Mouse (Mus musculus) naive thymus-derived CD4-positive, alpha-beta T cell, adult 2 months (primary cell): ENCODE data around the gene Kcnc3.

Experiments used
- DNase-seq: peaks from one replicate; pipeline ENCODE4 v3.0.0-alpha.2; 2011; ENCODE audit warnings: low read depth

Gene Kcnc3

GRCm38 (mm10) chr7:44590402-44591347 lies at the start of gene Kcnc3:
Kcnc3 (plus strand) TSS chr7:44590664.
- DNase-seq: peak; percentile 44

GRCm38 (mm10) chr7:44542555-44542954 lies 47.9 kb upstream of the Kcnc3 start:
- no peak for DNase-seq

- DNase-seq: no peak
Measured at GRCm38 (mm10) chr7:44543071-44543470, 47.4 kb upstream of the Kcnc3 start.

DNA sequence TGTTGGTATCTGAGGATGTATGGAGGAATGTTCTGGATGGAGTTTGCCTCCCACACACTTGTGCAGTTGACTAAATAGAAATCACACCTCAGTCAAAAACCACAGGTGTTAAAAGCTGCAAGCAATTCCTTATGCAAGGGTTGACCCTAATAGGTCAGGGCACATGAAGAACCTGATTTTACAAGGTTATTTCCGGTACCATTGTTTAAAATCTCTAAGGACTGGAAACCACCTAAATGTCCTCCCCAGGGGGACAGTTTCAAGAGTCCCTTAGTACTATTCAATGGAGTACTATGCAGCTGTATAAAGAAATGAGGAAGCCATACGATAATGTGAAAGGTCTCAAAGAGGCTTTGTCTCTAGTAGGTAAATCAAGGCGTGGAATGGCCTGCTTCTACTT lies 44.2 kb upstream of the Kcnc3 start:
- no peak for DNase-seq

DNA sequence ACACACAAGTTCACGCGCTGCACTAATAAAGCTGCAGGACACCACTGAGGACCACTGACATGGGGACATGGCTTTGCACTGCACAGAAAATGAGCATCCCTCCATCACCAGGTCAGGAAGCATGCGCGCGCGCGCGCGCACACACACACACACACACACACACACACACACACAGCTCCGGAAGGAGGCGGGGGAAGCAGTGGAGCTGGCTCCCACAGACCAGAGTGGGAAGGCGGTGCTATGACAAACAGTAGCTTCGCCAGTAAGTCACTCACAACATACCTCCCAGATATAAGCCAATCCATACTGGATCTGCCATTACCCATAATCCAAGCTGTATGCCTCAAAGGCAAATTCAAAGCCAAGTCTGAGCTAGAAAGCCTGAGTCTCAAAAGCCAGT lies 43.4 kb upstream of the Kcnc3 start:
- DNase-seq: peak; percentile 51

DNA sequence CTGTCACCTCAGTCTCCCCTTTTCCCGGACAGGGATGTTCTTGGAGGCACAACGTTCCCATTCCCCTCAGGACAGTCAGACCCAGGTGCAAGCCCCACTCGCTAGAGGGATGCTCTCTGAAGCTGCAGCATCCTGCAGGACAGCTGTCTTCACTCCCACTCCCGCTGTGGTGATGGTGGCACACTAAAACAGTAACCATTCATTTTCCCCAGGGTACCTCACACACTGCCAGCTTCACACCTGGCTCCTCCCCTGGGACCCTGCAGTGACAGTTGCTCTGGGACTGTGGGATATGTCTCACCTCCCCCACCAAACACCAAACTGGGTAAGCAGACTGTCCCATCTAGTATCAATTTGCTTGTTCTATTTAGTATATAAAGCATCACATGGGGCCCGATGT lies 42.7 kb upstream of the Kcnc3 start:
- peak; percentile 17 for DNase-seq

- DNase-seq: peak; percentile 100
Measured at GRCm38 (mm10) chr7:44548497-44549087, 41.9 kb upstream of the Kcnc3 start, which contains the start of gene Pold1. Pold1 (minus strand) TSS chr7:44548849.

- DNase-seq: peak; percentile 27
Measured at GRCm38 (mm10) chr7:44549621-44550408, 40.6 kb upstream of the Kcnc3 start.

DNA sequence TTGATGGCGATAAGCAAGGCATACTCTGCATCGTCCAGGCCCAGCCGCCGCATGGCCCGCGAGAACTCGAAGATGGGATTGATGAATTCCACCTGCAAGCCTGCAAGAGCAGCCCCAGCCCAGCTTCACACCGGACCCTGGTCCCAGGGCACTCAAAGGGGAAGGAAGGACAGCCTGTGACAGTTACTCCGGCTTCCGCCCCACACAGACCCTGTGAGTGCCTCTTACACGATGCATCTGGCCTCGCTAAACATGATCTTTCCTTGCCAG lies 40.1 kb upstream of the Kcnc3 start:
- peak; percentile 16 for DNase-seq

- no peak for DNase-seq
Measured at GRCm38 (mm10) chr7:44551301-44551700, 39.2 kb upstream of the Kcnc3 start.

- DNase-seq: no peak
Measured at GRCm38 (mm10) chr7:44551731-44552130, 38.7 kb upstream of the Kcnc3 start.

GRCm38 (mm10) chr7:44552141-44552908 lies 38.1 kb upstream of the Kcnc3 start:
- no peak for DNase-seq

DNA sequence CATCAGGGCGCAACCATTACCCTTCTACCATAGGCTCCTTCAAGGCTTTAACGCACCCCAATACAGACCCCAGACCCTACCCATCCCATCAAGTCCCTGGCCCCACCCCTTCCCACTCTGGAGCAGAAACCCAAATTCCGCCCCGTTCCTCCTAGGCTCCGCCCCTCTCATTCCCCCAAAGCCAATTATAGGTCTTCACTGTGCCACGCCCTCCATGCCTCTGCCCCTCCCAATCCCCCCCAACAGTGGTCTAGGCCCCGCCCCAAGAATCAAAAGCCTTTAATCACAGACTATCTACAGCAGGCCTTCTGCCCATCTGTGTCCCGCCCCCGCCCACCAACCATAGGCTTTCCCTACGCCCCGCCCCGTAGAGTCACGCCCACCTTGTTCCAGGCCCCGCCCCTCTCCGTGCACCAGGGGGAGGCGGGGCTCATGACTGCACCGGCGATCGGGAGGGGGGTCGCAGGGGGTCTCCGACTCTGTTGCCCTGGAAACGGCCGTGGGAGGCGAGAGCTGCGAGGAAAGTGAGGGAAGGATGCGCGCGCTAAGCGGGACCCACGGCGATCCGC lies 37.2 kb upstream of the Kcnc3 start:
- DNase-seq: peak; percentile 81

- peak; percentile 97 for DNase-seq
Measured at GRCm38 (mm10) chr7:44553826-44554225, 36.6 kb upstream of the Kcnc3 start, which contains the start of gene Nr1h2. Nr1h2 (minus strand) TSS chr7:44553951.

DNA sequence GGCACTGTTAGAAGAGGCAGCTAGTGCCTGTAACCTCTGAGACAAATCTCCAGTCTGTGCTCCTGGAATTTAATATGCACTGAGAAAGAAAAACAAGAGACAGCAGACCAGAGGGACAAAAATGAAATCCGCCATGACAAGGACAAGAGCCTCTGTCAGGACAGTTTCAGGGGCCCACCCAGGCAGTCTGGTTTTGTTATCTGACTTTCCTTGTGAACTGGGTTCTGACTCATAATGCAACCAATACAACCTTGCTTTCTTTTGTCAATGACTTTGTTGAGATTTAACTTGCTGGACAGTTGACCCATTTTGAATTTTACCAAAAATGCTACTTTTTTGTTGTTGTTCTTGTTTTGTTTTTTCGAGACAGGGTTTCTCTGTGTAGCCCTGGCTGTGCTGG lies 32.8 kb upstream of the Kcnc3 start:
- DNase-seq: no peak

DNA sequence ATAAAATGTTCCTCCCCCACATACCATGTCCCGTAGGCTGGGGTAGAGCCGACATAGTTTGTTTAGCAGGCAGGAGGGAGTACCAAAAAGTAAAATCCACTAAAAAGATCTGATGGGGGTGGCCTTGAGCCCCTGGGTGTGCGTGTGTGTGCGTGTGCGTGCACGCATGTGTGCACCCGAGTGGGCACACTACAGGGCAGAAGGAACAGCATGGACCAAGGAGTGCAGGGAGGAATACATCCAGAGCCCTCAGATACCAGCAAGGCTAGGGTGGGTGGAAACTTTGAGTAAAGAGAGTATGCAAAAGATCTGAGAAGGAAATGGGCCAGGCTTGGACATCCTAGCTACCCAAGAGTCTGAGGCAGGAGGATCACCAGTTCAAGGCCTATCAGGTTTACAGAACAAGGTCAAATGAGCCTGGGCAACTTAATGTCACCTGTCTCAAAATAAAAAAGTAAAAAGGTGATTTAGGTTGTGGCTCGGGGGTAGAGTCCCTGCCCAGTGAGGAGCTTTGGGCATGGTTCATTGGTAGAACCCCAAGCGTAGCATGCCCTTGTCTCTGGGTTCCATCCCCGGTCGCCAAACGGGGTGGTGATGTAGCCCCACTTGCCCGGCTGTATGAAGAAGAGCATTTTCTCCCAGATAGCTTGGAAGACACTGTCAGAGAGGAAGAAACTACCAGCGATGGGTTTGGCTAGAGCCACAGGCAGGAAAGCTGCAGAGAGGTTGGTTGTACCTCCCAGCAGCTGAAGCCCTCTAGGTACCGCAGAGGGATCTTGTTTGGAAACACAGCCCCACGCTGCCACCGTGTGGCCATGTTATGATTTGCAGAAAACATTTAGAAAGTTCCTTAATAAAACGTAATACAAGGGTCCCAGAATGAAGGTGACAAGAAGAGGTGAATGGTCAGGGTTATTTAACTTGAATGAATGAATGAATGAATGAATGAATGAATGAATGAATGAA lies 29.7 kb upstream of the Kcnc3 start:
- peak; percentile 91 for DNase-seq

- no peak for DNase-seq
Measured at GRCm38 (mm10) chr7:44563284-44563683, 27.2 kb upstream of the Kcnc3 start.

DNA sequence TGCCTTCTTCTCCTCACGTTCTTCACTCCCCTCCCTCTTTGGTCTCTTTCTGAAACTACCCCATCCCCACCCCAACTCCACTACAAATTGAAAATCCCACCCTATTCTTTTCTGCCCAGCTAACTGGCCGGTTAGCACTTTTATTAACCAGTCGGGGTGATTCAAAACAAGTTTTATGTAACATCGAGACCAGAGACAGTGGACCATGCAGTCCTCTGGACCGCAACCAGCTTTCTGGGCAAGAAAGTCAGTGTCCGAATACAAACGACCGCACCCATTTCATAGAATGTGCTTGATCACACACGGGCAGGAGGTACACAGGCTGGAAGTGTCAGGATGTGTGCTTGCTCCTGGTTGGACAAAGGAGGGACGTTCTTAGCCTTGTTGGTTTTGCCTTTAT lies 26.0 kb upstream of the Kcnc3 start:
- no peak for DNase-seq

DNA sequence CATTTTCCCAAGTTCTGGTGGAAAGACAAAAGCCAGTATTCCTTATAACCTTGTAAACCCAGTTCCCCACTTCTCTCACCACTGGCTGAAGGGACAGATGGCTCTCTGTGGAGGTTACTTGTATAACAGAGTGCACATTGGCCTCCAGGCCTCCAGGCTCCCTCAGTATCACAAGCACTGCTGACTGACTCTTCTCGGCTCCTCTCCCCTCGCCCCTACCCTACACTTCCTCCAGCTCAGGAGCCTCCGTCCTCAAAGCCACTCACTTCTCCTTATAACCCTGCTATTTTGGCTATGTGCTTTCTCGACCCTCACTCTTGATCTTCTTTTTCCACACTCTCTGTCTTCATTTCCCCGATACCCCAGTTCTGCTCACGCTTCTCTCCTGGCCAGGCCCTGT lies 25.1 kb upstream of the Kcnc3 start:
- DNase-seq: no peak

DNA sequence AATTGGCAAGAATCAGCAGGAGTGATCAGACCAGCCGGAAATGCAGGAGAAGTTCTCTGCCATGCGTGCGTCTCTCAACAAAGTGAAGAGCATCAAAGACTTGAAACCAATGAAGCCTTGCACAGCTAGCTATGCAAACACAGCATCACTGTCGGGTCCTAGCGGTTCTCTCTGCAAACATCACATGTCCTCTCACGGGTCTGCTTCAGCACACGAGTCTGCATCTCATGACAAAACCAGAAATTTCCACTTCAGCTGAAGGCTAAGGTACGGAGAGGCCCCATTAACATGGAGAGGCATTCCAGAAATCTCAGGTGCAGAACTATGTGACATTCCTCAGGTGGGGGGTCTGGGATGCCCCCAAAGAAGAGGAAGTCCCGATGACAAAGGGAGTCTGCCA lies 21.7 kb upstream of the Kcnc3 start:
- no peak for DNase-seq
